Mouse (Mus musculus) limb, embryonic 11.5 days (tissue): ENCODE results near the gene Hras. TPM values are rescaled to one million over a fixed set of nuclear protein-coding genes. Genes with fewer than 3 reads are reported as not detected.

Experiments
- ATAC-seq: fragments of 200-750 bp; cut with Nextera tagmentation; 2 replicates; pipeline ENCODE4 v1.8.0; 2017; ENCODE audit warnings: low read depth; ENCODE audit not compliant: insufficient number of reproducible peaks, low FRiP score, low TSS enrichment
- DNase-seq: peaks from one replicate; pipeline ENCODE4 v3.0.0-alpha.2; 2015; ENCODE audit warnings: low spot score
- H3K27ac ChIP-seq: fragments of 300-500 bp; sonication (generic); replicated peaks from 2 replicates; pipeline ENCODE4 v1.5.1; 2014; ENCODE audit warnings: low read depth, mild to moderate bottlenecking, low read length
- H3K27me3 ChIP-seq: fragments of 300-500 bp; sonication (generic); 2 replicates; pipeline ENCODE4 v1.6.1; 2014; ENCODE audit warnings: mild to moderate bottlenecking, low read length, mixed read lengths; ENCODE audit not compliant: control insufficient read depth, insufficient read depth
- H3K36me3 ChIP-seq: fragments of 300-500 bp; sonication (generic); 2 replicates; pipeline ENCODE4 v1.6.1; 2014; ENCODE audit warnings: mild to moderate bottlenecking, low read length, moderate library complexity, mixed read lengths; ENCODE audit not compliant: control insufficient read depth, insufficient read depth
- H3K4me1 ChIP-seq: fragments of 300-500 bp; sonication (generic); 2 replicates; pipeline ENCODE4 v1.6.1; 2014; ENCODE audit warnings: low read length, mixed read lengths; ENCODE audit not compliant: control insufficient read depth, insufficient read depth
- H3K4me2 ChIP-seq: fragments of 300-500 bp; sonication (generic); 2 replicates; pipeline ENCODE4 v1.6.1; 2014; ENCODE audit warnings: low read depth, mild to moderate bottlenecking, moderate library complexity; ENCODE audit not compliant: severe bottlenecking
- H3K4me3 ChIP-seq: fragments of 300-500 bp; sonication (generic); 2 replicates; pipeline ENCODE4 v1.5.1; 2014; ENCODE audit warnings: low read depth, low read length
- H3K9ac ChIP-seq: fragments of 300-500 bp; sonication (generic); 2 replicates; pipeline ENCODE4 v1.6.1; 2014; ENCODE audit warnings: mild to moderate bottlenecking, low read length
- H3K9me3 ChIP-seq: fragments of 300-500 bp; sonication (generic); 2 replicates; pipeline ENCODE4 v1.6.1; 2016; ENCODE audit warnings: low read length; ENCODE audit not compliant: control insufficient read depth
- WGBS: fragments of 180-500 bp; shearing (Covaris S2); extraction: QIAGEN DNeasy Blood & Tissue Kit; methylation state at CpG from one replicate; pipeline ENCODE4 v1.1.7; 2014; 5-methylcytosine and 5-hydroxymethylcytosine counted together
- polyA plus RNA-seq: library from polyadenylated mRNA; unstranded; fragments of >200 nt; fragmentation: Nextera tagmentation; extraction: Ambion mirVana; gene quantifications from 2 replicates; pipeline ENCODE4 v1.2.1, GENCODE M21; 2014

The Hras gene
- polyA plus RNA-seq, 1 experiment from 2014 or later = 98.7 TPM

- no peaks in the 10 kb centered on the region for H3K9me3 ChIP-seq
- H3K4me1 ChIP-seq = peaks cover 8% of the 10 kb centered on the region
- H3K27ac ChIP-seq = no peak overlapping the region; the same call in none of the 2 replicates
- no peaks in the 10 kb centered on the region for H3K27me3 ChIP-seq
- peak; percentile 98 for DNase-seq
- under 1% methylated on average over 28 of the region's 28 CpGs for WGBS
- peak overlapping the region; percentile 89 for H3K4me3 ChIP-seq
- peak overlapping the region; percentile 32; the same call in 1 of the 2 replicates for H3K9ac ChIP-seq
- peaks cover 16% of the 10 kb centered on the region for H3K36me3 ChIP-seq
- peak overlapping the region; percentile 92 for H3K4me2 ChIP-seq
- ATAC-seq = peak; percentile 32; the same call in 1 of the 2 replicates
These were observed 1.0 kb upstream of the Hras start for GRCm38 (mm10) chr7:141194830-141195229.

- under 1% methylated on average over 23 of the region's 23 CpGs for WGBS
- Histone ChIP-seq H3K36me3 (peaks cover 18% of the 10 kb centered on the region), H3K4me1 (peaks cover 8% of the 10 kb centered on the region), H3K4me2 (peak overlapping the region; percentile 92), H3K27ac (no peak overlapping the region; the same call in 1 of the 2 replicates), H3K4me3 (peak overlapping the region; percentile 89), H3K9me3 (no peaks in the 10 kb centered on the region), H3K27me3 (no peaks in the 10 kb centered on the region), H3K9ac (peak overlapping the region; percentile 32; the same call in 1 of the 2 replicates)
- no peak for ATAC-seq
- DNase-seq = no peak
These were observed 604 bp upstream of the Hras start for GRCm38 (mm10) chr7:141194409-141194808.

DNA sequence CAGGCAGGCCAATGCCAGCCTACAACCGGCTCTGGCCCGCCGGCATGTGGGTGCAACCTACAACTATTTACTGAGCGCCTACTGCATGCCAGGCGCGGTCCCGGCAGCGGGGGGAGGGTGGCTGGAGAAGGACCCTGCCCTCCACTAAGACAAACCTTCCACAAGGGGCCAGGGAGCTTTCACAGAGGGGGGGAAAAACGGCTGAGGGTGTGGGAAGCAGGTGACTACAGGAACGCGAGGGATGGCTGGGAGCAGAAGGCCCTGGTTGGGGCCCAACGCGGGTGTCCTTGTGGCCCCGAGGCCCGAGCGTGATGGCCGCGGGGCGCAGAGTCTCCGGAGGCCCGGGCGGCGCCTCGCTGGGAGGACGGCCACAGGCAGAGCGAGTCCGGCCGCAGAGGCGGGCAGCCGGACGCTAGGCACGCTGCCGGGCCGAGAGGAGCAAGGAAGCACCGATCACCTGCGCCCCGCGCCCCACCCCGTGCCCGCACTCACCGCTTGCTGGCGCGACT, 403 bp downstream of the Hras start:
- ATAC-seq (peak; percentile 7; the same call in 1 of the 2 replicates), DNase-seq (peak; percentile 55)
- H3K9me3 ChIP-seq = no peaks in the 10 kb centered on the region
- H3K4me1 ChIP-seq = peaks cover 8% of the 10 kb centered on the region
- peak overlapping the region; percentile 33; the same call in 1 of the 2 replicates for H3K27ac ChIP-seq
- H3K4me3 ChIP-seq = peak overlapping the region; percentile 89
- WGBS = under 1% methylated on average over 30 of the region's 43 CpGs
- H3K27me3 ChIP-seq = no peaks in the 10 kb centered on the region
- peaks cover 18% of the 10 kb centered on the region for H3K36me3 ChIP-seq
- peak overlapping the region; percentile 92 for H3K4me2 ChIP-seq
- peak overlapping the region; percentile 85 for H3K9ac ChIP-seq

DNA sequence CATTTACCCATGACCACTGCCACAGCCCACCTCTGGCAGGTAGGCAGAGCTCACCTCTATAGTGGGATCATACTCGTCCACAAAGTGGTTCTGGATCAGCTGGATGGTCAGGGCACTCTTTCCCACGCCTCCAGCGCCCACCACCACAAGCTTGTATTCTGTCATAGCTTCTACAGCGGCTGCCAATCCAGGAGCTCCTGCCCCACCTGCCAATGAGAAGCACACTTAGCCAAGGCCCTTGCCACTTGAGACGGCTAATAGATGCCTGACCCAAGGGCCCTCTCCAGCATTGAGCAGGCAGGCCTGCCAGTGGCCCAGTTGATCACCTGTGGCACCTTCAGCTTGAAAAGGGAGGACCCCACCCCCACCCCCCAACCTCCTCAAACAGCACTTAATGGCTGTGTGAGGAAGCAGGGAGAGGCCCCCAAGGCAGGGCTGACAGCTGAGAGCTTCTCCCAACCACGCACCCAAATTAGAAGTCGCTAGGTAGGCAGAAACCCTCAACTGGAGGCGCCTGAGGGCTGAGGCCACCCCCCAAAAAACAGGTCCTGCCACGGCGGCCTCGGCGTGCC, 943 bp downstream of the Hras start:
- H3K36me3 ChIP-seq = peaks cover 18% of the 10 kb centered on the region
- peaks cover 8% of the 10 kb centered on the region for H3K4me1 ChIP-seq
- peak overlapping the region; percentile 85 for H3K9ac ChIP-seq
- DNase-seq (no peak), ATAC-seq (no peak)
- no peaks in the 10 kb centered on the region for H3K9me3 ChIP-seq
- 29% methylated on average over 12 of the region's 12 CpGs for WGBS
- peak overlapping the region; percentile 92 for H3K4me2 ChIP-seq
- H3K4me3 ChIP-seq = peak overlapping the region; percentile 89
- H3K27ac ChIP-seq = 0 out of 2 replicates have a peak overlapping the region, but pooled peaks have one; percentile 33
- no peaks in the 10 kb centered on the region for H3K27me3 ChIP-seq

DNA sequence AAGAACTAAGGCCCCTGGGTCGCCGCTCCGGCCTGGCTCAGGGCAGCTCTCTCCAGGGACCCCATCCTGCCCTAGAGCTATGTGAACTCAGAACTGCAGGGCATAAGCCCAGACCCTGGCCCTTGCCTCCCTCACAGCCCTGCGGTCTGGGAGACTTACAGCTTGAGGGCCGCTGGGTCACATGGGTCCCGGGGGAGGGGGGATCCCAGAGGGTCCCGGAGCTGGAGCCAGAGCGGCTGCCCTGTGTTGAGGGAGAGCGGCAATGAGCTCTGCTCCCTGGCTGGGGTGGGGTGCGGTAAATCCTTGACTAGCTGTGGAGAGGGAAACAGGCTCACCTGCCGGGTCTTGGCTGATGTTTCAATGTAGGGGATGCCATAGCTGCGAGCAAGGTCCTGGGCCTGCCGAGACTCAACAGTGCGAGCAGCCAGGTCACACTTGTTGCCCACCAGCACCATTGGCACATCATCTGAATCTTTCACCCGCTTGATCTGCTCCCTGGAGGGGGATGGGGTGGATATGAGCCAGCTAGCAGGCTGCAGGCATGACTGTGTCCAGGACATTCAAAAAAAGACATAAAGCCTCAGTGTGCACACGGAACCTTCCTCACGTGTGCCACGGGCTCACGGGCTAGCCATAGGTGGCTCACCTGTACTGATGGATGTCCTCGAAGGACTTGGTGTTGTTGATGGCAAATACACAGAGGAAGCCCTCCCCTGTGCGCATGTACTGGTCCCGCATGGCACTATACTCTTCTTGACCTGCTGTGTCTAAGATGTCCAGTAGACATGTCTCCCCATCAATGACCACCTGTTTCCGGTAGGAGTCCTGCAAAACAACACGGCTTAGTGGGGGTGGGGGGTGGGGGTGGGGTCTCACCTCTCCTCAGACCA, 1.8 kb downstream of the Hras start:
- no peak for DNase-seq
- Histone ChIP-seq H3K9me3 (no peaks in the 10 kb centered on the region), H3K27me3 (no peaks in the 10 kb centered on the region), H3K27ac (no peak overlapping the region), H3K36me3 (peaks cover 18% of the 10 kb centered on the region), H3K4me3 (peak overlapping the region; percentile 89), H3K9ac (no peak overlapping the region), H3K4me1 (peaks cover 8% of the 10 kb centered on the region), H3K4me2 (peak overlapping the region; percentile 92; the same call in 1 of the 2 replicates)
- no peak for ATAC-seq
- 90% methylated on average over 24 of the region's 24 CpGs for WGBS

DNA sequence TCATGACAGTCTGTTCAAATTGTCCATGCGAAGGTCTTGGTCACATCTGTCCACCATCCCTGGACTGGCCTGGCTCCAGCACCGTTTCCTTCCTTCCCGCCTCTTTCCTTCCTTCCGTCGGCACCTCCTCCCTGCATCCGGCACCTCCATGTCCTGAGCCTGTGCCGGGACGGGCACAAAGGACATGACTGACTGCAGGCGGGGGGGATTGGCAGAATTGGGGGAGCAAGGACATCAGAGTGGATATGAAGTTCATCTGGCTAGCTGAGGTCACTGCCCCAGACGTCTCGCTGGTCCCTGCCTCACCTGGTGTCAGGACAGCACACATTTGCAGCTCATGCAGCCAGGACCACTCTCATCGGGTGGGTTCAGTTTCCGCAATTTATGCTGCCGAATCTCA, 2.8 kb downstream of the Hras start:
- Histone ChIP-seq H3K4me2 (no peak overlapping the region), H3K27ac (no peak overlapping the region), H3K27me3 (no peaks in the 10 kb centered on the region), H3K9me3 (no peaks in the 10 kb centered on the region), H3K4me1 (peaks cover 8% of the 10 kb centered on the region), H3K9ac (no peak overlapping the region), H3K36me3 (peaks cover 18% of the 10 kb centered on the region), H3K4me3 (no peak overlapping the region)
- ATAC-seq (no peak), DNase-seq (no peak)
- 91% methylated on average over 14 of the region's 14 CpGs for WGBS

GRCm38 (mm10) chr7:141190220-141190619, 3.6 kb downstream of the Hras start:
- Histone ChIP-seq H3K27me3 (no peaks in the 10 kb centered on the region), H3K36me3 (peaks cover 18% of the 10 kb centered on the region), H3K27ac (no peak overlapping the region), H3K9me3 (no peaks in the 10 kb centered on the region), H3K9ac (no peak overlapping the region), H3K4me1 (peaks cover 8% of the 10 kb centered on the region), H3K4me3 (no peak overlapping the region), H3K4me2 (no peak overlapping the region)
- no peak for ATAC-seq
- WGBS = 93% methylated on average over 3 of the region's 3 CpGs
- DNase-seq = no peak

- no peaks in the 10 kb centered on the region for H3K9me3 ChIP-seq
- H3K27me3 ChIP-seq = no peaks in the 10 kb centered on the region
- no peak for DNase-seq
- no peak overlapping the region for H3K4me2 ChIP-seq
- H3K36me3 ChIP-seq = peaks cover 18% of the 10 kb centered on the region
- H3K9ac ChIP-seq = no peak overlapping the region
- WGBS = 89% methylated on average over 3 of the region's 3 CpGs
- ATAC-seq = no peak
- no peak overlapping the region for H3K4me3 ChIP-seq
- no peak overlapping the region for H3K27ac ChIP-seq
- H3K4me1 ChIP-seq = peaks cover 8% of the 10 kb centered on the region
These were observed 5.1 kb downstream of the Hras start for GRCm38 (mm10) chr7:141188733-141189132.
